Mouse (Mus musculus) cerebellum, adult 2 months (tissue): Measurements from ENCODE around the gene Dnajb5. TPM values are rescaled to one million over a fixed set of nuclear protein-coding genes. Genes with fewer than 3 reads are reported as not detected.
"Not testable (repeated sequence)": the region's sequence is repeated elsewhere in the genome, so short reads cannot be mapped to it uniquely, and the experiment has no call there.

Source experiments
- DNase-seq, 2 experiments: peaks; one replicate each; pipeline ENCODE4 v3.0.0; 2021
- H3K27ac ChIP-seq: fragments of 200-500 bp; 2 replicates; pipeline ENCODE4 v1.5.1; 2012; ENCODE audit warnings: low read length, control low read depth, inconsistent platforms; ENCODE audit not compliant: insufficient read depth
- H3K27me3 ChIP-seq: fragments of 200-500 bp; 2 replicates; pipeline ENCODE4 v1.6.1; 2012; ENCODE audit warnings: inconsistent platforms, mild to moderate bottlenecking, low read length, moderate library complexity; ENCODE audit not compliant: control insufficient read depth, insufficient read depth
- H3K4me1 ChIP-seq: fragments of 200-500 bp; 2 replicates; pipeline ENCODE4 v1.6.1; 2011; ENCODE audit warnings: low read length; ENCODE audit not compliant: control insufficient read depth, insufficient read depth
- H3K4me3 ChIP-seq: fragments of 200-500 bp; replicated peaks from 2 replicates; pipeline ENCODE3; 2011; ENCODE audit warnings: mild to moderate bottlenecking, low read depth, low read length, control low read depth; ENCODE audit not compliant: insufficient read depth
- CTCF ChIP-seq: fragments of 200-500 bp; IDR thresholded peaks from 2 replicates; pipeline ENCODE4 v1.5.1; 2011; ENCODE audit warnings: low read depth, mild to moderate bottlenecking, control low read depth, low read length, moderate library complexity, borderline replicate concordance; ENCODE audit not compliant: insufficient read depth
- POLR2A ChIP-seq: fragments of 200-500 bp; IDR thresholded peaks from 2 replicates; pipeline ENCODE4 v1.6.1; 2011; ENCODE audit warnings: low read length, control low read depth, borderline replicate concordance; ENCODE audit not compliant: insufficient read depth
- WGBS: fragments of 180-500 bp; shearing (Covaris S2); methylation state at CpG from one replicate; pipeline ENCODE4 v1.1.7; 2018; 5-methylcytosine and 5-hydroxymethylcytosine counted together
- polyA plus RNA-seq: library from polyadenylated mRNA; depleted of rRNA; stranded (reverse); fragments of >200 nt; gene quantifications from 2 replicates; pipeline ENCODE4 v1.2.3, GENCODE M21; 2012

Gene Dnajb5
- polyA plus RNA-seq, 1 experiment, result 55.0 TPM

GRCm38 (mm10) chr4:42973868-42974267, 24.3 kb downstream of the Dnajb5 start:
- H3K4me3 ChIP-seq, result no peak overlapping the region
- WGBS, result 82% methylated on average over 5 of the region's 5 CpGs
- H3K4me1 ChIP-seq, result no peaks in the 10 kb centered on the region
- TF ChIP-seq POLR2A, result no peak
- no peak for TF ChIP-seq CTCF
- no peak for DNase-seq
- no peak overlapping the region for H3K27ac ChIP-seq
- H3K27me3 ChIP-seq, result no peaks in the 10 kb centered on the region

- H3K4me3 ChIP-seq, result no peak overlapping the region
- 93% methylated on average over 4 of the region's 4 CpGs for WGBS
- TF ChIP-seq CTCF (0 out of 2 replicates have a peak, but pooled peaks have one; percentile 13), POLR2A (no peak)
- no peak overlapping the region for H3K27ac ChIP-seq
- no peak for DNase-seq
- H3K27me3 ChIP-seq, result no peaks in the 10 kb centered on the region
- no peaks in the 10 kb centered on the region for H3K4me1 ChIP-seq
Measured at GRCm38 (mm10) chr4:42978062-42978461, 28.4 kb downstream of the Dnajb5 start.

- H3K27me3 ChIP-seq, DNase-seq, H3K4me1 ChIP-seq, H3K4me3 ChIP-seq, H3K27ac ChIP-seq: not testable (repeated sequence)
- 79% methylated on average over 8 of the region's 8 CpGs for WGBS
Measured at GRCm38 (mm10) chr4:42980467-42980866, 30.9 kb downstream of the Dnajb5 start.

- H3K4me3 ChIP-seq, result no peak overlapping the region
- no peak for DNase-seq
- no peaks in the 10 kb centered on the region for H3K4me1 ChIP-seq
- no peak overlapping the region for H3K27ac ChIP-seq
- H3K27me3 ChIP-seq, result no peaks in the 10 kb centered on the region
- WGBS, result 85% methylated on average over 1 of the region's 1 CpGs
- TF ChIP-seq POLR2A (no peak), CTCF (no peak)
Measured at GRCm38 (mm10) chr4:42988296-42988695, 38.7 kb downstream of the Dnajb5 start.

GRCm38 (mm10) chr4:42998022-42998421, 48.4 kb downstream of the Dnajb5 start:
- DNase-seq, result no peak
- WGBS, result 31% methylated on average over 2 of the region's 2 CpGs
- Histone ChIP-seq H3K27me3 (no peaks in the 10 kb centered on the region), H3K4me3 (no peak overlapping the region), H3K4me1 (no peaks in the 10 kb centered on the region), H3K27ac (no peak overlapping the region)
- TF ChIP-seq CTCF (no peak), POLR2A (no peak)

GRCm38 (mm10) chr4:42999451-43000140, 50.0 kb downstream of the Dnajb5 start:
- peak; percentile 73 to 77 for DNase-seq
- under 1% methylated on average over 51 of the region's 51 CpGs for WGBS
- H3K4me3 ChIP-seq, result peak overlapping the region; percentile 74

GRCm38 (mm10) chr4:43000141-43000986, 50.8 kb downstream of the Dnajb5 start, which contains the start of gene Vcp:
Gene Vcp, minus strand, starts transcription at chr4:43000507.
- 1% methylated on average over 54 of the region's 56 CpGs for WGBS
- H3K27ac ChIP-seq, result peak within 1 kb of the TSS; percentile 81
- peak; percentile 99 to 100 for DNase-seq
- peak within 1 kb of the TSS; percentile 74 for H3K4me3 ChIP-seq
- not testable (repeated sequence) for H3K4me1 ChIP-seq, H3K27me3 ChIP-seq

More at GRCm38 (mm10) chr4:42999451-43000140, 50.0 kb downstream of the Dnajb5 start:
- Histone ChIP-seq H3K4me1 (no peaks in the 10 kb centered on the region), H3K27me3 (no peaks in the 10 kb centered on the region), H3K27ac (peak overlapping the region; percentile 81)
- no peak for TF ChIP-seq POLR2A
- no peak for TF ChIP-seq CTCF

GRCm38 (mm10) chr4:43001272-43001671, 51.7 kb downstream of the Dnajb5 start:
- 91% methylated on average over 2 of the region's 2 CpGs for WGBS
- no peak for DNase-seq
- Histone ChIP-seq H3K27ac (no peak overlapping the region), H3K27me3 (no peaks in the 10 kb centered on the region), H3K4me3 (no peak overlapping the region), H3K4me1 (no peaks in the 10 kb centered on the region)
- TF ChIP-seq POLR2A, result no peak
